Mouse (Mus musculus): ENCODE data around the gene 4930519P11Rik. TPM values are rescaled to one million over a fixed set of nuclear protein-coding genes. Genes with fewer than 3 reads are reported as not detected.
A peak's percentile ranks its signal among the peaks of the same experiment; 100 is the strongest.

Gene 4930519P11Rik
- total RNA-seq, 4 experiments from 2014 or later: 1.4 TPM; not detected in 3

DNA sequence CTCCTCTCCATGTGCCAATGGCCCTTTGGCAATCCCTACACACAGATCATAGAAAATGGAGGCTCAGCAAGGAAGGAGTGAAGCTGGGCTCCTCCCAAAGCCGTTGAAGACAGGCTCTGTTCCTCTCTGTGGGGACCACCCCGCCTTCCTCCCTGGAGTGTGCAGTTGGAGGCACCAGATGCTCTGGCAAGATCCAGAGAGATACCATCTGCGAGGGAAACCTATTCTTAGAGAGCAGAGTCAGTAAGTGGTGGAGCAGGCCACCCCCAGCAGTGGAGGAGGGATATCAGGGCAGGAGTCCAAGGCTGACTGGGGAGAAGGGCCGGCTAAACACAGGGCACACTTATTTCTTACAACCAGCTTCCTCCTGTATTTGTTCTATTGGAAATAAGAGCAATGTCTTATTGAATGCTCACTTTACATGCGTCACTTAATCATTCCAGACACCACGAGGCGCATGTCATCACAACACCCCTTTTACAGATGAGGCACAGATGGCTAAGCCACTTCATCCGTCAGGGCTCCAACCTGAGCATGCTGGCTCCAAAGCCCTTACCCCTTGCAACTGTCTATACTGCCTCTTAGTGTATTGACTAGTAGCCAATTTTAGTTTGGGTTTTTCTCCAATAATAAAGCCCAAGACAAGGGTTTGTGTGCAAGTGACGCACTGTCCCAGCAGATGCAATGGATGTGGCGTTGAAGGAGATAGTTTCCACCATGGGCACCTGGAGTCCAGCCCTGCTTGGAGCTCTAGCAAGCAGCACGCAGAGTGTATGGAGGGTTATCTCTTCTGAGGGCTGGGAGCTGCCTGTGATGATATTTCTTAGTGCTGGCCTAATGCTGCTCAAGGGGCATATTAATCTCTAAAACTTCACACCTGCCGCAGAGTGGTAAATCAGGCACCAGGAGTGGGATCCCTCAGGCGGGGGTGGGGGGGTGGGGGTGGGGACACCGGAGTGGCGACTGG is 29.0 kb downstream of the 4930519P11Rik start:
- no peak for DNase-seq

DNA sequence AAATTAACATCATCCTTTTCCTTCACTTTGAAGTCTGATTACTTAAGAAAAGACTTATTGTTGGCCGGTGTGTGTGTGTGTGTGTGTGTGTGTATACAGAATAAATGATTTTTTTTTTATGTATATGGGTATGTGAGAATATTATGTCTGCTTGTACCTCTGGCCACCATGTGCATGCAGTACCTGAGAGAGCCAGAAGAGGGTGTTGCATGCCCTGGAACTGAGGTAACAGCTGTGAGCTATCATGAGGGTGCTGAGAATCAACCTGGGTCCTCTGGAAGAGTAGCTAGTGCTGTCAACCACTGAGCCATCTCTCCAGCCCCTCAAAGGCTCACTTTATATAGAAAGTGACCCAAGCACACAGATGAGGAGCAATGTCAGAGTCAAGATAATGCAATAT is 31.8 kb downstream of the 4930519P11Rik start:
- no peak for DNase-seq

DNA sequence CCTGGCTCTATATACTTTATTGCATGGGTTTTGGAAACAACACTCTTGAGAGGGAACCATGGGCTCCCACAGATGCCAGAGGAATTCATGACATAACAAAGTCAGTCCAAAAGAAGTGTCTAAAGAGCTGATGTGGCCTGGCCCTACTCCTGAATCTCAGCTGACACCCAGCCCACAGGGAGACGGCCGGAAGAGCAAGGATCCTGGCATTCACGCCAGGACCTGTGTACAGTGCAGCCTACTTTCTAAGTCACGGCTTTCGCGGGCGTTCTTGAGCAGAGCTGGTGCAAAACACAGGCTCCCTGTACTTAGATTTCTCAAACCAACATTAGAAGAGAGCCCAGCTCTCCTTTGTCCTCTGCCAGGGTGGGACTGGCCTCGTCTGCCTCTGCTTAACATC is 32.7 kb downstream of the 4930519P11Rik start:
- no peak for DNase-seq

DNA sequence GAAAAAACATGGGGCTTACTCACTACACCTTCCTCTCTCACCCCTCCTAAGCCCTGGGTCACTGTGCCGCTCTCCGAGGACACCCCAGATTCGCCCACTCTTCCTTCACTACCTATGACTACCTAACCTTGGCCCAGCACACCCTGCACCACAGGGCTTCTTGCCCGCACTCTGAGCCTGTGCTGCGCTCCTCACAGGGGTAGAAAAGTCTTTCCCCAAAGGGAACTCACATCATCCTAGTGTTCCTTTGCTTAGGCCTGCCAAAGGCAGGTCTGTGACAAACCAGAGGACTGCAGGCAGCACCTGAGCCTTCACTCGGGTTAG is 35.5 kb downstream of the 4930519P11Rik start:
- DNase-seq: no peak

DNA sequence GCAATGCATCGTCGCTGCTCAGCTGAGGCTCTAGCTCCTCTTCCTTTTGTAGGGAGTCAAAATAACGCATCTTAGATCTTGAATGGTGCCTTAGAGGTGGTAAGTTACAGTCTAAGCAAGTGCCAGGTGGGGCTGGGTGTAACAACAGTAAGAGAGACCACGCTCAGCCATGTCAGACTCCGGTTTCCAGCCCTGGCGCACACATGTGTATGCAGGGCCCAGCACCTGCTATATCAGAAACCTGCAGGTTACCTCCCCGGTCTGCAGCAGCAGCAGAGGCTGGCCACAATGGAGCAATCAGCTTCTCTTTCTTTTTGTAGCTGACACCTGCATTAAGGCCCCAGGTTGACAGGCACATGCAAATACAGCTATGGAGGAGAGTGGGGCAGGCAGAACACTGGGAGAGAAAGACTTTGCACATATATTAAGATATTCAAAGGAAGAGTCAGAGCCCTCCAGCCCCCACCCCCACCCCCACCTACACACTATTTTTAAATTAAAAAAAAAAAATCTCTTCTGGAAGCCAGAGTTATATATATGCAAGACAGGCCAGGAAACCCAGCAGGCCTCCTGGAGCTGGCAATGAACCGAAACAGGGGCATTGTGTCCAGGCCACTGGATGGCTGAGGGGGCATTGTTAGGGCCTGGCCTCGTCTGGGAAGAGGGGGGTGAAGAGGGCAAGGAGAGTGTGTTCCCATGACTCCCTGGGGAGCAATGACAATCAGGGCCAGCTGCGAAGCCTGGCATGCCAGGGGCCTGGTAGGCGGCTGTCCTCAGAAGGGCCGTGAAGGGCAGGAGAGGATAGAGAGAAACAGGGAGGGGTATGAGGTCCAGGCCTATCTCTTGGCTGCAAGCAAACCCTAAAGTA is 36.1 kb downstream of the 4930519P11Rik start:
- DNase-seq: no peak

DNA sequence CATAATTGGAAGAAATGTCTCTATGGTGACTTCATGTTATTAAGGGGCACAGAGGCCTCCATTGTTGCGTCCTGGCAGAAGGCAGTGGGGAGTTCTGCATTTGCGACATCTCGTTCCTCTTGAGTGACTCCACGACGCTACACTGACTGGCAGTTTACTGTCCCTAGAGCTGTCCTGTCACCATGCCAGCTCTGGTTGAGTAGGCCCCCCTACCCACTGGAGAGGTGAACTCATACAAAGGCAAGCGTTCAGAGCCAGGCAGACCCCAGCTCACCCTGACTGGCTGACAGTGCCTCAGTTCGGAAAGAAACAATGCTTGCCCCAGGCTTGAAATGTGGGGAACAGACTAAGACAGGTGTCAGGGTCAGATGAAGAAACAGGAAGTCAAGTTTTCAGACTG is 39.0 kb downstream of the 4930519P11Rik start:
- no peak for DNase-seq

DNA sequence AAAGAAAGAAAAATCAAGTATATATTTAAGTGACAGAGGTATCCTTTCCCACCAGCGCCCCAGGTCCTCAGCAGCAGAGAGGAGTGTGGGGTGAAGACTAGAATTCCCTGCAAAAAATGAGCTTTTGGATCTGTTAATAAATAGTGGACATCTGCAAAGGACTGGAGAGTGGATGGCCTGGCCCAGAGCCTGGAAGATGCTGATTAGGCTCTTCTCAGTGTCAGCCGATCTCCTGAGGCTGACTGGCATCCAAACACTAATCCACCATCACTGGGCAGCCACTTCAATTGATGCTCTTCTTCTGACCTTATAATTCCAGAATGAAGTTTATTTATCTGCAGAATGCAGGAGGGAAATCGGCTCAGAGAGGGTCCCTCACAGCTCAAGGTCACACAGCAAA is 40.2 kb downstream of the 4930519P11Rik start:
- DNase-seq: no peak

DNA sequence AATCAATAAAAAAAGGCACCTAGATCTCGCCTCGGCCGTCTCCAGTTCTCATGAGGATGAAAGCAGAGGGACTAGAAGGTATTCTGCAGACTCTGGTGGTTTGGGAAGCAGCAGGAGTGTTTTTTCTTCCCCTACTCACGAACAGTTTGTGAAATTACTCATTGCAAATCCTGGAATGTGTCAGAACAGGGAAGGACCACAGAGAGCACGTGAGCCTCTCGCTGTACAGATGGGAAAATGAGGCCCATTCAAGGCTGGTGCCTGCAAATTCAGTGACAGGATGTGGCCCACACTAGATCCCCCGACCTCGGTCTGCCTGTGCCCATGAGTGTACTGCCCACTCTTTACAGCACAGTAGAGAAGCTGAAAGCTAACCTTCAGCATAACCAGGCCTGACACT is 41.3 kb downstream of the 4930519P11Rik start:
- no peak for DNase-seq

DNA sequence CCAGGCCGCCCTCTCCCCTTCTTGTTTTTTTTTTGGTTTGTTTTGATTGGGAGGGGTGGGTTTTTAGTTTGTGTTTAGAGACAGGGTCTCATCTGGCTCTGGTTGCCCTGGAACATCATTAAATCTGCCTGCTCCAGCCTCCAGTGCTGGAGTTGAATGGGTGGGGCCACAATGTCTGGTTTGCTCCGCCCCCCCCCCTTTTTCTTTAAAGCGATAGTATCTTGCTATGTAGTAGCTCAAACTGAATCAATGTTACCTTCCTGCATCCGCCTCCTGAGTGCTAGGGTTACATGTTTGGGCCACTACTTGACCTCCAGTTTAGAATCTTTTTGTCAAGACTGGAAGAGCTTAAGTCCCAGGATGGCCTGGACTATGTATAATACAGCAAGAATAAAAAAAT is 42.0 kb downstream of the 4930519P11Rik start:
- no peak for DNase-seq

DNA sequence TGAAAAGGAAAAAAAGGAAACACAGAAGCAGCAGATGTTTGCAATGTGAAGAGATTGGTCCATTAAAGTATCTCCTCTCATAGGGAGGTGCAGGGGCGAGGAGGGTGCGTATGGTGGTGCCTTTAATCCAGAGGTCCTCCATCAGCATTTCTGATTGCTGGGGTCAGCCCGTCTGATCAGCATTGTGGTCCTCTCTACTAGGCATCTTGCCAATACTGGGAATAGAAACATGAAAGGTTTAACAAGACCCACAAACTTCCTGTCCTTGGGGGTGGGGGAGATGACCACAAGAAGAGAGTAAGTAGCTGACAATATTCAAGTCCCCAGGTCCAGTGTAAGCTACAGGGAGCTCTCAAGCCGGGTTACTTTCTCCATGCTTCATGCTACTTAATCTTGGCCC is 42.6 kb downstream of the 4930519P11Rik start:
- DNase-seq: no peak

DNA sequence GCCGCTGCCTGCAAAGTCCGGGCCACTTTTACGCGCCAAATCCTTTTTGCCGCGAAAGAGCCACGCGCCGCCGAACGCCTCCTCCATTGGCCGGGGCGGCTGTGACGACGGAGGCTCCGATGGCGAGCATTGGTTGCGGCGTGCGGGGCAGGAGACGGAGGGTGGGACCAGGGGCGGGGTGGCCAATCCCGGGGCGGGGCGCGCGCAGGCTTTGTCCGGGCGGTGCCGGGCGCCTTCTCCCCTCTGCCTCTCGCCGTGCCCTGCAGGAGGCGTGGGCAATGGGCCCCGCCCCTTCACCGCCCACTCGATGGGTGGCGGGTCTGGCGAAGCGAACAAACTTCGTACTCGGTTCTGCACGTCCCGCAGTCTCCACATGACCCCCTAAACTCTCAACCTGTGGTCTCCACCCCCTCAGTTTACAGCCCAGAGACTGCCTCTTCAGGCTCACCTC is 43.4 kb downstream of the 4930519P11Rik start, which contains the start of gene E2f1:
Gene E2f1, minus strand, starts transcription at position 57 of the 451 bp plus-strand sequence.
- peak; percentile 92 for DNase-seq

DNA sequence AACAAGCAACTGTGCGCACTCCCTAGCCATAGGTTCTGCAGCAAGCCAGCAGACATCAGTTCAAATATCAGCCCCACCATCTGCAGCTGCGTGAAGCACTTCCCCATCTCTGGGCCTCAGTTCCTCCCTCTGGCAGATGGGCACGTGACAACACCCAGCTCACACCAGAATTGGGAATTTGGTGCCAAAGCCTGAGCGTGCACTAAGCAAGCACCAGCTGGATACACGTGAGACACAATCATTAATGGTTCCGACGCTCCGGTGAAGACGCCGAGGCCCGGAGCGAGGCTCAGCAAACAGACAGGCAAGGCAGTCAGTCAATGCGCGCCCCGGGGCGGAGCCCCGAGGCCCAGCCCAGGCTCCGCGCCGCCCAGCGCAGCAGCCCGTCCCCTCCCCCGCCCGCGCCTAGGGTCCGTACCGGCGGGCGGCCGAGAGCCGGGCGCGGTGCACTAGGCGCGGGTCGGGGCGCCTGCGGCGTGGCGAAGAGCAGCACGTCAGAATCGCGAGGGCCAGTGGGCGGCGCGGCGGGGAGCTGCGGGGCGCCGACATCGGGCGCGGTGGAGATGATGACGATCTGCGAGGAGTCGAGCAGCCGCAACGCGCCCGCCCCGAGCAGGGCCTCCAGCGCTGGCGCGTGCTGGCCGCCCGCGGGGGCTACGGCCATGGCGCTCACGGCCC is 44.0 kb downstream of the 4930519P11Rik start:
- DNase-seq: peak; percentile 50

DNA sequence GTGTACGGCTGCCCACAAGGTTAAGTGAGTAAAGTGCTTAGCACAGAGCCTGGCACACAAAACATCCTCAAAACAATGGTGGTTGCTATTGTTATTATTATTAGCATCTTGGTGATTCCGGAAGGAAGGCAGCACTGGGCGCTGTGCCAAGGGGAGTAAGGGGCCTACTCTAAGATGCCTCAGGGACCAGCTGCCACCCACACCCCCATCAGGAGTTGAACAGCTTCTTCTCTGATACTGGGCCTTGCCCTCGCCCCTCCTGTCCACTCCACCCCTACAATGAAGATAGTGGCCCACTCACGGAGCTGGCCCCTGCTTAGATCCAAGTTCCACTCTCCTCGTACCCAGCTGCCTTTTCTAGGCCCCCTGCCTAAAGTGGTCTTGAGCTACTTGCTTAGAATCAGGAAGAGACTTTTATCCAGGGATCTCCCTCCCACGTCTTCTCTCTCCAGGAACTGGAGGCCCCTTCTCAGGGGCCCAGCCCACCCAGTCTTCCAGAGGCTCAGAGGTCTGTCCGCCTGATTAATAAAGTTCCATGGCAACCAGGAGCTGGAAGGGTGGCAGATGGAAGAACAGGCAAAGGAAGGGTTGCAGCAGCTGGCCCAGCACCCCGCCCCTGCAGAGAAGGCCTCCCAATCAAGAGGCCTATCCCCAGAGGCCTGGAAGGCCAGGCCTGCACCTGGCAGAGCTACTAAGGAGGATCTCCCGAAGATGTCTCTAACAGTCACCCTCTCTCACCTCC is 44.7 kb downstream of the 4930519P11Rik start:
- peak; percentile 23 for DNase-seq

DNA sequence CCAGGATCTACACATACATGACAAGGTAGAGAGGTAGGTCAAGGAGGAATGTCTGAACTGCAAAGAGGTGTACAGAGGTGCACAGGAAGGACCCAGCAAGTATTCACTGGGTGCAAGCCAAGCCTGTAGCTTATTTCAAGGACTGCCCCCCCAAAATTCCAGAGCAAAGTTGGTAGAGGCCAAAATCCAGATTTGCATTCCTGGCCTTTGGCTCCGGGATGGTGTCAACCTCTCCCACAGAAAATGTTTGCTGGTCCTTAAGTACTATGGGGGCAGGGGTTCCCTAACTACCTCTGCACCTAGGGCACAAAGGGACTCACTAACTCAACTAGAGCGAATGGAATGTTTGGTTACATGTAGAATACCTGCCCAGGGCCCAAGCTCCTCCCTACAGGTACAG is 45.5 kb downstream of the 4930519P11Rik start:
- DNase-seq: no peak

DNA sequence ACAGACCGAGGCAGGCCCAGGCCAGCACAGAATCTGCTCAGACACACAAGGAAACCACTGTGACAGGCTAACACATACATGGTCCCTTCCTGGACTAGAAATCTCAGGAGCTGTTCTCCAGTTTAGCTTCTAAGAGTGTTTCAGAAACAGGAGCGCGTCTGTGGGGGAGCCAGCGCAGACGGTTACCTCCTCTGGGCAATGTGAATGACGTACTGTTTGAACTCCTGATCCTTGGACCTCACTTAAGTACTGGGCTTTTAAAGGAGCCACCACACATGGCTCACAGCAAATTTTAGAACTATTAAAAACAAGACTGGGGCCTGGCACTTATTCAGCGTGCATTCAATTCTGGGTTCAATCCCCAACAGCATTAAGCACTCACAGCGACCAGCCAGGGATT is 46.6 kb downstream of the 4930519P11Rik start:
- DNase-seq: no peak

DNA sequence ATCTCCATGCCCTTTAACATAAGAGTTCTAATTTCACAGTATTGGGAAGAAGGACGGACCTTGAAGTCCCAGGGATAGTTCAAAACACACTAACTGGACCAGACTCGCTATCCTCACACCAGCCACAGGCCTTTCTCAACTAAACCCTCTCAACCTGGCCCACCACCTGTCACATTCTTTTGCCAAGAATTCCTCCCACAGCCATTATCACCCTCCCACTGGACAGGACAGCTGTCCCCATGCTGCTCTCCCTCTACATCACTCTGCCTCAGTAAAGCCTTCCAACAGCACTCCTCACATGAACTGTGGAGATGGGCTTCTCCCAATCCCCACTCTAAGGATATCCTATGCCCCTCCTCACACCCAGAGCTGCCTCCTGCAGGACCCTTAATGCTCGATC is 47.7 kb downstream of the 4930519P11Rik start:
- DNase-seq: no peak

DNA sequence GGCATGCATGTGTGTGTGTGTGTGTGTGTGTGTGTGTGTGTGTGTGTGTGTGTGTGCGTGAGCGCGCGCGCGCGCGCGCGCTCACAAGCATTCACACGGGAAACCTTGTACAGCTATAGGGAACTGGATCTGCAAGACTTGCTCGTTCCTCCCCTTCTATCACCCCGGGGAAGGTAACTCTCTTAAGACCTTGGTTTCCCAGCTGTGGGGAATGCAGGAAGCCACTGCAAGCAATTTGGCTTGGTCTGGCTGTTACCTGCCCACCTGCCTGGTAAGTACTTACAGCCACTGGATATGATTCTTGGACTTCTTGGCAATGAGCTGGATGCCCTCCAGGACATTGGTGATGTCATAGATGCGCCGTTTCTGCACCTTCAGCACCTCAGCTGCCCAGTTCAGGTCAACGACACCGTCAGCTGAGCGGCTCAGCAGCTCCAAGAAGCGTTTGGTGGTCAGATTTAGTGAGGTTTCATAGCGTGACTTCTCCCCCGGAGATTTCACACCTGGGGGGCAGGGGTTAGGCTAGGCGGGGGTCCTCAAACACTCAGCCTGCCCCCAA is 49.5 kb downstream of the 4930519P11Rik start:
- DNase-seq: no peak

Data from adrenal gland, adult 8-10 months (tissue).